Mouse (Mus musculus) adrenal gland, adult 8-10 months (tissue): ENCODE measurements at regions not wholly inside any gene's neighbourhood (a gene's known extent, or its start where the extent isn't known, plus 50 kb on each side); places are given as distances from the start of the nearest gene placed in this dataset.

Experiments used
- DNase-seq: peaks from one replicate; pipeline ENCODE4 v3.0.0; 2022

DNA sequence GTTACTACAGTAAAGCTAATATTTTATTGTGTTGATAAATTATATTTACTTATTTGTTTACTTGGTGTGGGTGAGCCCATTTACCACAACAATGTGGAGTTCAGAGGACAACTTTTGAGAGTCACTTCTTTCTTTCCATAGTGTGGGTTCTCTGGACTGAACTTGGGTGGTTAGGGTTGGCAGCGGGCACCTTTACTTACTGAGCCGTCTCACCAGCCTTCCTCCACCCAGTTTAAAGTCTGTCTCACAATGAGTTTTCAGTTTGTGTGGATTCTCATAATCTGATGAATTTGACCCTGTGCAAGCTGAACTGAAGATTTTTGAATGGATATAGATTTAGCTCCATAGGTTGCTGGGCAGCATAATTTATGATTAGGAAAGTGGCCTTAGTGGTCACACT lies 53.5 kb upstream of the Pth start:
- no peak for DNase-seq

DNA sequence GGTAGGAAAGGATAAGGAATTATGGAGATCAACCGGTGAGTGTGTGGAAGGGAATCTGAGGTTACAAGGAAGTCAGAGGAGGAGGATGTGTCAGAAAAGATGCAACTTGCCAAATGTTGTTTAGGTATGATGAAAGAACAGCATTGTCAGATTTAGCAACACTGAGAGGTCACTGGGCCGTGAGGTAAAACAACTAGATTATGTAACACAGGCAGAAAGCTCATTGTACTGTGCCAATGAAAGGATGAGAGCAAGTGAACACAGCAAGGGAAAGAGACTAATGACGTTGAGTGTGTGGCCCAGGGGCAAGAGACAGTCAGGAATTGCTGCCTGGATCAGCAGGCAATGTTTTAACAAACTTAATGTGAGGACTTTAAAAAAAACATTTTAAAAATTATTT lies 55.2 kb upstream of the Pth start:
- peak; percentile 14 for DNase-seq

DNA sequence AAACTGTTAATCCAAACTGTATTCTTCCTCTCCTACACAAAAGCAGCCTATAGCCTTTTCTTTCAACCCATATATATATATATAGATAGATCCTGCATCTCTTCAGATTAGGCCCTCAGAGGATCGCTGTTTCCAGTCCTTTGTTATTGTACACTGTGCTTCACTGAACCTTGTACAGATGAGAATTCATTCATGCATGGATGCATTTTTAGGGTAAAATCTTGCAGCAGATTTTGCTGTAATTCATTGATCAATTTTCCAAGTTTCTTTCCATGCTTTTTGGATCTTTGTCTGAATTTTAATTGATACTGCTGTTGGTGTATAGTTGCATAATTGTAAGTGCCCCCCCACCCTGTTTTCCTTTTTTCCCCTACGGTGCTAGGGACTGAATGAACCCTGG lies 56.6 kb upstream of the Pth start:
- DNase-seq: no peak

DNA sequence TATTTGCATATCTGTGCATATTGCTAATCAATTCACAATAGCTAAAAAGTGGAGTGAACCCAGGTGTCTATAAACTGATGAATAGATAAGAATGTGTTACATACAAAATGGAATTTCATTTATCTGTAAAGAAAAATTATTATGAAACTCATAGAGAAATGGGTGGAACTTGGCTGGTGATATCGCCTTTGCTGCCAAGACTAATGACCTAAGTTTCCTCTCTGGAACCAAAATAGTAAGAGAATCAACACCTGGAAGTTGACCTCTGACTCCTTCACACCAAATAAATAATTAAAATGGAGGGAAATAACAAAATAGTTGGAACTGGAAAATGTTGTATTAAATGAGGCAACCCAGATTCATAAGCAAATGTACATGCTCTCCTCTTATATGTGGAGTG lies 53.2 kb upstream of the Far1 start:
- no peak for DNase-seq

DNA sequence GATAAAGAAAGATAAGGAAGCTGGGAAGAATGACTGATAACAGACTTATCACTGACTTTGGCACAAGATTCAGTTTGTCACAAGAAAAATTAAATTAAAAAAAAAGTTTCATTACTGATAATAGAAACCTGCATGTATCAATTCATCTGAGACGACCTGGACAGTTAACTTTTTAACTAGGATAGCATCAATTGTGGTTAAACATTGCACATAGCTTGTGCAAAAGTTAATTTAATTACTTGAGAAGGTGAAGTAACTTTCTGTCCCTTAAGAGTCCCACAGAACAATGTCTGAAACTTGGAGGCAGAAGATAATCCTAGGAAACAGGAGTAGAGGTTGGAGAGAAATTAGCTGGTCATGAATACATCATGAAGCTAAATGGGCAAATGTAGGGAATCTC lies 51.3 kb upstream of the Far1 start:
- DNase-seq: no peak
